Mouse (Mus musculus) fibroblast of lung, adult 2 months (primary cell): ENCODE results near the gene Klf12.

Experiments
- DNase-seq: peaks from one replicate; pipeline ENCODE4 v3.0.0-alpha.2; 2011; ENCODE audit warnings: low read depth

Gene Klf12

DNA sequence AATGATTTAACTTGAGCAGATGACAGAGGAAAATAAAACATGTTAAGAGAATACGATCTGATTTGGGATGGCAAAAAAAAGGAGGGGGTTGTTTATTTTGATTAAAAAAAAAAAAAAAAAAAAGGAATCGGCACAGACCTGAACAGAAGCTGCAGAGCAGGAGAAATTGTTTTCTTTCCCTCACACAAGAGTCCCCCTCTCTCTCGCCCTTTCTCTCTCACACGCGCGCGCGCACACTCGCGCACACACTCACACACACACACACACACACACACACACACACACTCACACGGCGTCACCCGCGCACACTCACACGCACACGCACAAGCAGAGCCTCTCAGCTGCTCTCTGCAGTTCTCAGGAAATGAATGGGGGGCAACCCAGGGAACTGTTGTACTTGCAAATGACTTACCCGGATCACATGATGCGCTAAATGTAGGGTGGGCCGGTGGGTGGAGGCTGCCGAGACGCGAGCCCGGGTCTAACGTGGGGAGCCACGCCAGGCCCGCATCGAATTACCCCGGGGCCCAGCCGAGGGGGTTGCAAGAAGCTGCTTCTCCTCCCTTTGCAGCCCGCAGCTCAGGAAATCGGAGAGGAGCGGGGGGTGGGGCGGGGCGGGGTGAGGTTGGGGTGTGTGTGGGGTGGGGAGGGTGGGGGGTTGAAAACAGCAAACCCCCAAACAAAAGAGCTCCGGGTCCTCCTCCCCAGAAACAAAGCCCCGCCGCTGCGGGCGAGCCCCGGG is at the start of gene Klf12:
Gene Klf12, minus strand, starts transcription at position 561 of the 742 bp plus-strand sequence.
- no peak for DNase-seq

GRCm38 (mm10) chr14:100333369-100333768 is 48.9 kb upstream of the Klf12 start:
- DNase-seq = no peak

GRCm38 (mm10) chr14:100328602-100329276 is 44.3 kb upstream of the Klf12 start:
- DNase-seq = no peak

- DNase-seq = no peak
Observed at GRCm38 (mm10) chr14:100324303-100324702, 39.8 kb upstream of the Klf12 start.

DNA sequence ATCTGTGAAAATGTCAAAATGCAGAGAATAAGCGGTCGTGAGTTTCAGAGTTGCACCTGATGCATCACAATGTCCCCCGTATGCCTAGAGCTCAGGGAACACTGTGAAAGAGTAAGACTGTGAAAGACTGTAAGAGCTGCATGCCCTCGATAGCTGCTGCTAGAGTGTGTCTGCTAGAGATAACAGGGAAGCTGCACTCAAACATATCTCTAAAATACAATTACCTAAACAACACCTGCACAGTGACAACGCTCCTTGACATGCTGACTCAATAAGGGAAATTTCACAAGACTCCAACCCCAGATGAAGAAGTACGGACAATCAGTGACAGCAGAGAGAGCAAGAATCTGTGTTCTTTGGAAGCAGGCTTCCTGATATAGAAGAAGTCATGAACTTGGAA is 37.5 kb upstream of the Klf12 start:
- DNase-seq = no peak

DNA sequence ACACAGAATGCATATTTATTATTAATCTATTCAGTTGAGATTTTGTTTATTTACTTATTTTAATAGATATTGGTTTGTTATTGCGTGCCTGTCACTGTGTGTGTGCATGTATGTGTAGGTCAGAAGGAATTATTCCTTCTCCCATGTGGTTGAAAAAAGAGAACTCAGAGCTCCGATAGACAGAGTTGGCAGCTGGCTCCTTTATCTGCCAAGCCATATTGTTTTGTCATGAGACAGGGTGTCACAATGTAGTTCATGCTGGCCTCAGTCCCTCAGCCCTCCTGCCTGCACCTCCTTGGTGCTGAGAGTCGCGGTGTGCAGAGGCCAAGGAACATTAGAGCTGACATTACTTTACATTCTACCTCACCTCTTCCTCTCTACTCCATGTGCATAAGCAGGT is 32.3 kb upstream of the Klf12 start:
- no peak for DNase-seq

- DNase-seq = no peak
Observed at GRCm38 (mm10) chr14:100314099-100314498, 29.6 kb upstream of the Klf12 start.

DNA sequence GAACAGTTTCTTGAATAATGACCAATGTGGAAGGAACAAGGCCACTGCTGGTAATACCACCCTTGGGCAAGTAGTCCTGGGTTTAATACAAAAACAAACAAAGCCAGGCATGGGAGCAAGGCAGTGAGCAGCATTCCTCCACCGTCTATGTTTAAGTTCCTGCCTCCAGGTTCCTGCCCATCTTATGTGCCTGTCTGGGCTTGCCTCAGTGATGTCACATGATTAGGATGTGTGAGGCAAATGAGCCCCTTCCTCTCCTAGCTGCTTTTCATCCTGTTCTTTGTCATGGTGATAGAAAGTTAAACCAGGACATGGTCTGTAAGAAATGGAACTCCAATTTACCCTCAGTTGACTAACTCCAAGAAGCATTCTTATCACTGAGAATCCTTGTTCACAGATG is 16.4 kb upstream of the Klf12 start:
- no peak for DNase-seq

GRCm38 (mm10) chr14:100298892-100299291 is 14.4 kb upstream of the Klf12 start:
- no peak for DNase-seq

GRCm38 (mm10) chr14:100286586-100287241 is 2.2 kb upstream of the Klf12 start:
- no peak for DNase-seq

DNA sequence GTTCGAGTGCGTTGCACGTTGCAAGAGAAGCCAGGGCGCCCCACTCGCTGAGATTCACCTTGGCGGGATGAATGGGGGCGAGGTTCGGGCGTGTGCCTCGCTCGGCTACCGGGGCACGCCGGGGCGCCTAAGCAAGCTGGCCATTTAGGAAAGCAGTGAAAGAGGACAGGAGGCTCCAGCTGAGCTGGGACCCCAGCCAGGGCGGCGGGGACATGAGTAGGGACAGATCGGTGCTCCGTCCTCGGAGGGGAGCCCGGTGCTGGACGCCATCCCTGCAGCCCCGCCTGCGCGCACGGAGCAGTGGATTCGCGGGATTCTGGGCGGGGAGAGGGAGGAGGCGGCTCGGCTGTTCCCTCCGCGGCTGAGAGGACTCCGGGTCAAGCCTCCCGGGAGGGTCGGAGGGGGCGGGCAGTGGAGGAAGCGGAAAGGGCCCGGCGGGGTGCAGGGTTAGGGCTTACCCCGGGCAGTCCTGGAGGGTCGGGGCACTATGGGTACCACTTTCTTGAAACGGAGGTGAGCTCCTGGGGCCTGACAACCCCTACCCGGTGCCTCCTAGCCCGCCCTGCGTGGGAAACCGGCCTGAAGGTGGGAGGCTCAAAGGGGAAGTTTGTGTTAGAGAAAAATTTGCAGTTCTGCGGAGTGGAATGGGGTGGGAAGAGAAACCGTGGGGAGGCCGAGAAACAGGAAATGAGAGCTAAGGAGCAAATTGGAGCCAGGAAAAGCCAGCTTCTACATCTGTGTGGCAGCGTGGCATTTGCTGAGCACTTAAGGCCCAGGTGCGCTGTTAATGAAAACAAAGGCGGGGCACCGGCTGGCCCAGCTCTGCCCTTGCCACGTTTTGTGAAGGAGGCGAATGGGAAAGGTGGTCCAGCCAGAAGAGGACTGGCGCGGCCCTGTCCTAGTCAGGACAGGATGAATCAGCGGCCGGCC is 1.4 kb upstream of the Klf12 start:
- DNase-seq = no peak

GRCm38 (mm10) chr14:100284861-100285655 is 579 bp upstream of the Klf12 start:
- no peak for DNase-seq

- DNase-seq = no peak
Observed at GRCm38 (mm10) chr14:100283411-100284118, 914 bp downstream of the Klf12 start.

DNA sequence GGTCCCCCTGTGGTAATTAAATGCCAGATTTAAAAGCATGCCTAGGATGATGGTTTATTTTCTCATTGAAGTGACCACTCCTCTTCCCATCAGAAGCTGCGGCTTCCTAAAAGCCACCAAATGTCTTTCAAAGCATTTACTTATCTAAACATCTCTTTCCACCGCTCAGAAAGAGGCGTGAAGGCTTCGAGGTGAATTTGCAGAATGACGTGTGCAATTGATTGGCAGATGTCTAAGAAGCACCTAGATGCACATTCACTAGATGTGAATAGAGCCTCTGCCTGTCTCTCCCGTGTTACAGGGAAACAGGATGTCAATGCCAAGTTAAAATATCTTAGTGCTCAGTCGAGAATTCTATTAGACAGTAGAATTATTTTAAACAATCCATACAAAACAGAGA is 1.8 kb downstream of the Klf12 start:
- DNase-seq = no peak

- no peak for DNase-seq
Observed at GRCm38 (mm10) chr14:100281734-100282133, 2.7 kb downstream of the Klf12 start.

GRCm38 (mm10) chr14:100274179-100274578 is 10.3 kb downstream of the Klf12 start:
- no peak for DNase-seq

DNA sequence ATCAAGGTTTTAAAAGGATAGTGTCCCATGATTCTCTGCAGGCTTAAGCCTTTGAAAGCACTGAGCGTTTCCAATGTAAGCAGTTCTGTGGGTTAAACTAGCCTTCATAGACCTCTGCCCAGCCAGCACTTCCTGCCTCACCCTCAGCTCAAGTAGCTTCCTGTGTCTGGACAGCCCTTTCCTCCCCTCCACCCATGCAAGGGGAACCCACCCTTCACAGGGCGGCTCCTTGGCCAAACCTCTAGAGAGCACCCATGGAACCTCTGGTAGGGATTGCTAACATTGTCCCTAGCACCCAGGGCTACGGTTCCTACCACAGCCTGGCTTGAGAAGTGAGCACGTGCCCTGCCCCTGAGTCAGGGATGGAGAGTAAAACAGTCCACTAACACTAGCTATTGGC is 23.9 kb downstream of the Klf12 start:
- no peak for DNase-seq

DNA sequence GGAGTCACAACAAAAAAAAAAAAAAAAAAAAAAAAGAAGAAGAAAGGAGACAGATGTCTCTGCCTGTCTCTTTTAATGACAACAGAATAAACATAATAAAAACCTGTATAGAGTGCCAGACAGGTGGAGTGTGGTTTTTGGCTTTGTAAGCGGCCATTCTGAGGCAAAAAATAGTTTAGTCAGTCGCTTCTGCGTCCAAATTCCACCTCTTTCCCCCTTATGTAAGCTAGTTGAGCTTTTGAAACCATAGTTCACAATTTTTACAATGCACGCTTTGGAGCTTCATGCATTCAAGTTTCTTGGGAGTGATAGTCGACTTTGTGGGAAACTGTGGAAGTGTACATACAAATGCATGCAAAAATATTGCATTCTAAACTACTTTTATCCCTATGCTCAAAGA is 41.4 kb downstream of the Klf12 start:
- no peak for DNase-seq

GRCm38 (mm10) chr14:100239874-100240273 is 44.6 kb downstream of the Klf12 start:
- no peak for DNase-seq

DNA sequence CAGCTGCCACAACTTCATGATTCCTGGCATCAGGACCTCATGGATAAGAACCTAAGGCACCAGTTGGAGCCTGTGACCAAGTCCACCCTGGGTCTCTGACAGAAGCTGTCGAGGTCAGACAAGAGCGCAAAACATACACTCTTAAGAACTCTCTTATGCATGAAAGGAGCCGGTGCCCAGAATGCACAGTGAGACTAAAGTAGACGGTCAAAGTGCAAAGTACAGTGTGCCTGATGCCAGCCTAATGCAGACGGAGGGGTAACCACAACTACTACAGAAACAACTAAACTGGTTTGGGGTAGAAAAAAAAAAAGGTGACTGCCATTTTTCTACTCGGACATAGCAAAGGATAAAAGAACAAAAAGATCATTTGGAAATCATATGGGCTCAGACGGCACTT is 47.7 kb downstream of the Klf12 start:
- no peak for DNase-seq

DNA sequence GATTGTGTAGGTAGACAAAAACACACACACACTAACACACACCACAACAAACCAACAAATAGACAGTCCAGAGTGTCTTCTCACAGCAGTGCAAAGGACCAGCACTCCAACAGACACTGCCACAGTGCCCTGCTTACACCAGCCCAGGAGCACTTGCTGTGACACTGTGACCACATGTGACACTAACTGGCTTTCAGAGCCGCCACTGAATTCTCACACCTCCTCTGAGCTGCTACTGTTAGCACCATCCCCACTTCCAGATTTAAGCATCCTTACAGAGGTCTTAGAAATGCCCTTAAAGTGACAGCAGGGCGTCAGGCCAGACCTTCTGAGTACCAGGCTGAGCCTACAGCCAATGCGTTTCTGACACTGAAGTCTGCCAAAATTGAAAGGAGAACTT is 48.7 kb downstream of the Klf12 start:
- DNase-seq = no peak
